Mouse (Mus musculus) forebrain, embryonic 14.5 days (tissue): ENCODE results near the gene Adipor2. TPM values are rescaled to one million over a fixed set of nuclear protein-coding genes. Genes with fewer than 3 reads are reported as not detected.
A peak's percentile ranks its signal among the peaks of the same experiment; 100 is the strongest.

Source experiments
- ATAC-seq: fragments of 200-750 bp; cut with Nextera tagmentation; 2 replicates; pipeline ENCODE4 v1.8.0; 2017; ENCODE audit warnings: mild to moderate bottlenecking, moderate library complexity
- DNase-seq: peaks from one replicate; pipeline ENCODE4 v3.0.0-alpha.2; 2015; ENCODE audit warnings: low spot score
- H3K27ac ChIP-seq: fragments of 300-500 bp; sonication (generic); 2 replicates; pipeline ENCODE4 v1.5.1; 2014; ENCODE audit warnings: low read depth, mild to moderate bottlenecking, control low read depth, low read length, moderate library complexity
- H3K27me3 ChIP-seq: fragments of 300-500 bp; sonication (generic); replicated peaks from 2 replicates; pipeline ENCODE4 v1.6.1; 2014; ENCODE audit warnings: low read length, control low read depth, mixed read lengths; ENCODE audit not compliant: control insufficient read depth, insufficient read depth
- H3K36me3 ChIP-seq: fragments of 300-500 bp; sonication (generic); 2 replicates; pipeline ENCODE4 v1.6.1; 2014; ENCODE audit warnings: low read length, control low read depth; ENCODE audit not compliant: control insufficient read depth, insufficient read depth
- H3K4me1 ChIP-seq: fragments of 300-500 bp; sonication (generic); 2 replicates; pipeline ENCODE4 v1.6.1; 2014; ENCODE audit warnings: antibody characterized with exemption, low read length, control low read depth; ENCODE audit not compliant: control insufficient read depth, insufficient read depth
- H3K4me2 ChIP-seq: fragments of 300-500 bp; sonication (generic); 2 replicates; pipeline ENCODE4 v1.6.1; 2014; ENCODE audit warnings: mild to moderate bottlenecking, control low read depth, low read length
- H3K4me3 ChIP-seq: fragments of 300-500 bp; sonication (generic); 2 replicates; pipeline ENCODE4 v1.5.1; 2014; ENCODE audit warnings: low read depth, low read length, control low read depth
- H3K9ac ChIP-seq: fragments of 300-500 bp; sonication (generic); 2 replicates; pipeline ENCODE4 v1.6.1; 2014; ENCODE audit warnings: mild to moderate bottlenecking, low read length, control low read depth, moderate library complexity
- H3K9me3 ChIP-seq: fragments of 300-500 bp; sonication (generic); replicated peaks from 2 replicates; pipeline ENCODE4 v1.6.1; 2016; ENCODE audit warnings: low read length, control low read depth, mixed read lengths; ENCODE audit not compliant: control insufficient read depth
- WGBS: fragments of 180-500 bp; shearing (Covaris S2); extraction: QIAGEN DNeasy Blood & Tissue Kit; methylation state at CpG from one replicate; pipeline ENCODE4 v1.1.7; 2014; 5-methylcytosine and 5-hydroxymethylcytosine counted together
- polyA plus RNA-seq: library from polyadenylated mRNA; unstranded; fragments of >200 nt; fragmentation: Nextera tagmentation; extraction: Ambion mirVana; gene quantifications from 2 replicates; pipeline ENCODE4 v1.2.1, GENCODE M21; 2014

Gene Adipor2
- polyA plus RNA-seq, 1 experiment from 2014 or later, result 33.3 TPM

GRCm38 (mm10) chr6:119388650-119389012, 28.9 kb downstream of the Adipor2 start:
- H3K4me1 ChIP-seq, result peaks cover 23% of the 10 kb centered on the region; the same call in 1 of the 2 replicates
- 1% methylated on average over 38 of the region's 53 CpGs for WGBS
- ATAC-seq (peak; percentile 99), DNase-seq (peak; percentile 99)
- peak overlapping the region; percentile 56 for H3K4me2 ChIP-seq
- no peaks in the 10 kb centered on the region for H3K27me3 ChIP-seq
- no peaks in the 10 kb centered on the region for H3K9me3 ChIP-seq
- H3K27ac ChIP-seq, result peak overlapping the region; percentile 85
- H3K4me3 ChIP-seq, result peak overlapping the region; percentile 81
- peak overlapping the region; percentile 93 for H3K9ac ChIP-seq
- H3K36me3 ChIP-seq, result no peaks in the 10 kb centered on the region

DNA sequence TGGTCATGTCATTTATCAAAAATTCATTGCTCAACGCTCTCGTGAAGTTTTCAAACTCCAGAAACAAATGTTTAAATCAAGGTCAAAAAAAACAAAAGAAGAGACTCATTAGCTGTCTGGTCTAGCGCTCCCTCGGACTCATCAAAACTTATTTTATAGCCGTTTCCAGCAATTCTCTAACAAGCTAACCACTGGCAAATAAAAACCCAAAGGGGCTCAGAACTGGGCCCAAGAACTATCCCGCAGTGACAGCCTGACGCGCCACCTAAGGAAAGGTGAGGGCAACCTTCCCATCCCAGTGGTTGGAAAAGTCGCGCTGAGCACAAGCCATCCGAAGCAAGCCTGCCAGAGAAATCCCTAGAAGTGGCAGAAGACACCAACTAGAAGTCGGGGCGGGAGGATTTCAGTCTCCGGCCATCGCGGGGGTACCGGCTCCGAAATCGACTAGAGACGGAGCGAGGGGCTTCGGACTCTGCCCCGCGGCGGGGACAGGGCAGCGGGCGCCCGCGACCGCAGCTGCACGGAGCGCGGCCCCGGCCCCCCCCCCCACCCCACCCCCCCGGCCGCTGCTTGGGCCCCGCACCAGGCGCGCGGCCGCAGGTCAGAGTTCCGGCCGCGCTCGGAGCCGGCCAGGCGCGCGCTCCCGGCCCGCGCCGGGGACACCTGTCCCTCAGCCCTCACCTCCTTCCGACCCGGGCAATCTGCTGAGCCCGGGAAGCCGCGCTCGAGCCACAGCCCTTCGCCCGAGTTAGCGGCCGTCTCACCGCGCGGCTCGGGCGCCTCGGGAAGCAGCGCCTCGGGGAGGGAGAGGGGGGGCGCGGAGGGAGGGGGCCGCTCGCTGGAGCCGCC, 29.5 kb downstream of the Adipor2 start:
- peak; percentile 47 for DNase-seq
- WGBS, result 2% methylated on average over 35 of the region's 76 CpGs
- peak overlapping the region; percentile 85 for H3K27ac ChIP-seq

GRCm38 (mm10) chr6:119386821-119387220, 30.7 kb downstream of the Adipor2 start:
- ATAC-seq, result no peak
- H3K4me1 ChIP-seq, result peaks cover 23% of the 10 kb centered on the region; the same call in 1 of the 2 replicates
- WGBS, result 92% methylated on average over 1 of the region's 1 CpGs
- H3K4me2 ChIP-seq, result peak overlapping the region; percentile 88; the same call in 1 of the 2 replicates
- no peak for DNase-seq
- no peak overlapping the region for H3K9ac ChIP-seq
- H3K4me3 ChIP-seq, result 0 out of 2 replicates have a peak overlapping the region, but pooled peaks have one; percentile 81
- H3K9me3 ChIP-seq, result no peaks in the 10 kb centered on the region
- no peak overlapping the region for H3K27ac ChIP-seq
- H3K27me3 ChIP-seq, result no peaks in the 10 kb centered on the region
- no peaks in the 10 kb centered on the region for H3K36me3 ChIP-seq

More for the DNA sequence above, 29.5 kb downstream of the Adipor2 start:
- Histone ChIP-seq H3K9me3 (no peaks in the 10 kb centered on the region), H3K4me3 (peak overlapping the region; percentile 81), H3K4me2 (peak overlapping the region; percentile 88), H3K4me1 (peaks cover 23% of the 10 kb centered on the region; the same call in 1 of the 2 replicates), H3K9ac (peak overlapping the region; percentile 93), H3K36me3 (no peaks in the 10 kb centered on the region), H3K27me3 (no peaks in the 10 kb centered on the region)
- ATAC-seq, result peak; percentile 83

DNA sequence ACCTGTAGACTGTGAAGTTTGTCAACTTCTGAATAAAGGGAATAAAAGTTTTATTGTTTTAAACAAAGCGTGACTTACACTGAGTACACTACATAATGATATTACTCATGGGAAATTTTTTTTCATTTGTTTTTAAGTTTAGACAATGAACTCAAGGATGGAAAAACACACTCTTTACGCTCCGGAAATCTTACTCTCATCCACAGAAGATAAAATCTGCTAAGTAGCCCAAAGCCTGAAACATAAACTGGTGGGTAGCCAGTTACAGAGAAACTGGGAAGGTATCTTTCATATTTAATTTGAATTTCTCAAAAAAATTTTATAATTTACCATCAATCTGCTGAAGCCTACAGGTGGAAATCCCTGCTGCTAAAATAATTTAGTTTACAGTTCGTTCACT, 31.1 kb downstream of the Adipor2 start:
- Histone ChIP-seq H3K36me3 (no peaks in the 10 kb centered on the region), H3K4me2 (no peak overlapping the region), H3K9me3 (no peaks in the 10 kb centered on the region), H3K27ac (no peak overlapping the region), H3K4me1 (peaks cover 23% of the 10 kb centered on the region; the same call in 1 of the 2 replicates), H3K9ac (no peak overlapping the region), H3K27me3 (no peaks in the 10 kb centered on the region), H3K4me3 (no peak overlapping the region)
- WGBS, result 92% methylated on average over 4 of the region's 4 CpGs
- no peak for ATAC-seq
- no peak for DNase-seq

DNA sequence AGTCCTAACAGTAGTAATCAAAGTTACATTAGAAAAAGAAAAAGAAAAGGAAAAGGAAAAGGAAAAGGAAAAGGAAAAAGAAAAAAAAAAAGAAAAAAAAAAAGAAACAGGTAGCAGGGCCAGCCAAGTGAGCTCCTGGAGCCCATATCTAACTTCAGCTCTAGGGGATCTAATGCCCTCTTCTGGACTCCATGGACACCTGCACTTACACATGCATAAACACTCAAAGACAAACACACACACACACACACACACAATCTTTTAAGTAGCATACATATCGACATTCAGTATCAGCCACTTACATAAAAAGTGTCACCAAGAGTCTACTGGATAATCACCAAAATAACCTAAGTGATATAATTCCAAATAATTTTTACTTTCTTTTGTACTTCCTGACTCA, 31.8 kb downstream of the Adipor2 start:
- Histone ChIP-seq H3K4me2 (no peak overlapping the region), H3K27me3 (no peaks in the 10 kb centered on the region), H3K9ac (no peak overlapping the region), H3K27ac (no peak overlapping the region), H3K4me3 (no peak overlapping the region), H3K4me1 (peaks cover 23% of the 10 kb centered on the region; the same call in 1 of the 2 replicates), H3K36me3 (no peaks in the 10 kb centered on the region), H3K9me3 (no peaks in the 10 kb centered on the region)
- WGBS, result 97% methylated on average over 1 of the region's 1 CpGs
- no peak for ATAC-seq
- DNase-seq, result no peak

GRCm38 (mm10) chr6:119378631-119379030, 38.9 kb downstream of the Adipor2 start:
- H3K4me1 ChIP-seq, result no peaks in the 10 kb centered on the region
- WGBS, result 87% methylated on average over 1 of the region's 1 CpGs
- H3K4me2 ChIP-seq, result no peak overlapping the region
- ATAC-seq (no peak), DNase-seq (no peak)
- H3K4me3 ChIP-seq, result no peak overlapping the region
- H3K9me3 ChIP-seq, result no peaks in the 10 kb centered on the region
- H3K27ac ChIP-seq, result no peak overlapping the region
- H3K9ac ChIP-seq, result no peak overlapping the region
- H3K36me3 ChIP-seq, result no peaks in the 10 kb centered on the region
- H3K27me3 ChIP-seq, result no peaks in the 10 kb centered on the region

GRCm38 (mm10) chr6:119377613-119378012, 39.9 kb downstream of the Adipor2 start:
- Histone ChIP-seq H3K27me3 (no peaks in the 10 kb centered on the region), H3K36me3 (no peaks in the 10 kb centered on the region), H3K4me2 (no peak overlapping the region), H3K4me1 (no peaks in the 10 kb centered on the region), H3K27ac (no peak overlapping the region), H3K4me3 (no peak overlapping the region), H3K9me3 (no peaks in the 10 kb centered on the region), H3K9ac (no peak overlapping the region)
- DNase-seq (no peak), ATAC-seq (no peak)
- 83% methylated on average over 2 of the region's 2 CpGs for WGBS

DNA sequence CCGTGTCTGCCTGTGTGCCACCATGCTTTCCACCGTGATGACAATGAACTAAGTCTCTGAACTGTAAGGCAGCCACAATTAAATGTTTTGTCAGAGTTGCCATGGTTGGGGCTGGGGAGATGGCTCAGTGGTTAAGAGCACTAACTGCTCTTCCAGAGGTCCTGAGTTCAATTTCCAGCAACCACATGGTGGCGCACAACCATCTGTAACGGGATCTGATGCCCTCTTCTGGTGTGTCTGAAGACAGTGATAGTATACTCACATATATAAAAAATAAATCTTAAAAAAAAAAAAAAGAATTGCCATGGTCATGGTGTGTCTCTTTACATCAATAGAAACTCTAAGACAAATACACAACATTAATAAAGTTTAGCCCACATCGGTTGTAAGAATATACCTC, 42.5 kb downstream of the Adipor2 start:
- H3K9ac ChIP-seq, result no peak overlapping the region
- no peaks in the 10 kb centered on the region for H3K36me3 ChIP-seq
- H3K27me3 ChIP-seq, result no peaks in the 10 kb centered on the region
- ATAC-seq (no peak), DNase-seq (no peak)
- H3K9me3 ChIP-seq, result no peaks in the 10 kb centered on the region
- H3K4me1 ChIP-seq, result no peaks in the 10 kb centered on the region
- H3K4me2 ChIP-seq, result no peak overlapping the region
- H3K27ac ChIP-seq, result no peak overlapping the region
- WGBS, result 79% methylated on average over 5 of the region's 5 CpGs
- no peak overlapping the region for H3K4me3 ChIP-seq

- Histone ChIP-seq H3K4me1 (no peaks in the 10 kb centered on the region), H3K27me3 (no peaks in the 10 kb centered on the region), H3K27ac (no peak overlapping the region), H3K4me2 (no peak overlapping the region), H3K9ac (no peak overlapping the region), H3K9me3 (no peaks in the 10 kb centered on the region), H3K36me3 (peaks cover 11% of the 10 kb centered on the region), H3K4me3 (no peak overlapping the region)
- DNase-seq (no peak), ATAC-seq (no peak)
Observed at GRCm38 (mm10) chr6:119373000-119373705, 44.4 kb downstream of the Adipor2 start.
